Mouse (Mus musculus): Measurements from ENCODE around the gene Ankrd44. TPM values are rescaled to one million over a fixed set of nuclear protein-coding genes. Genes with fewer than 3 reads are reported as not detected.

Gene Ankrd44
- polyA plus RNA-seq, 1 experiment, result 5.2 TPM

DNA sequence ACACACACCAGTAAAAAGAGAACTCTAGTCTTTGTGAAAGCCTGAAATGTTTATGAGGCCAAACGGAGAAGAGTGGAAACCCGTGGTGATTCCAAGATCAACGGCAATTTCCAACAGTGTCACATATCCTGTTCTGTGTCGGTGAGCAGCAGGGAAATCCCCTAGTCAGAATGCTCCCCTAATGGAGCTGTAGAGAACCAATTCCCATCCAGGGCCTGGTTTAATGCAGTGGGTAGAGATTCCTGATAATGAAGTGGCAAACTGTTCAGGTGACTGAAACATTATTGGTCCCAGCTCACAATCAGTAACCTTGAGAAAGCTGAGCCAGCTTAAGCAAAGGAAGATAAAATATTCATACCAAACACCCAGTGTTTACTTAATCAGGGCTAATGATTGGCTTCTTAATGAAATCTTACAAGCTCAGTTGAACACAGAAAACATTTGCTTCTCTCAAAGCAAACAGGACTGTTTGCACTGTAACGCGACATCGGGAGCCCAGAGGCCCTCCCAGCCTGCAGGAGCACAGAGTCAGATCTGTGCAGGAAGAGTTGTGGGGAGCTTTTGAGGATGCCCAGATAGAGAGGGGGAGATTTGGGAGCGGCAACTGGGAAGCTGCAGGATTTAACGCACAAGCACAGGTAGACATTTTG, 110.9 kb downstream of the Ankrd44 start:
- Histone ChIP-seq H3K27ac (ENCODE audit: insufficient read depth, low read length) (no peak overlapping the region), H3K4me1 (ENCODE audit: control insufficient read depth, insufficient read depth, low read length) (no peaks in the 10 kb centered on the region), H3K9me3 (replicated peaks; ENCODE audit: control insufficient read depth, insufficient read depth, low read length, poor library complexity, severe bottlenecking) (no peaks in the 10 kb centered on the region), H3K4me3 (ENCODE audit: low read depth, low read length) (no peak overlapping the region), H3K27me3 (ENCODE audit: control insufficient read depth, insufficient read depth, low read length, poor library complexity, severe bottlenecking) (no peaks in the 10 kb centered on the region), H3K36me3 (ENCODE audit: control insufficient read depth, insufficient read depth, low read length, poor library complexity, severe bottlenecking) (no peaks in the 10 kb centered on the region), H3K9ac (ENCODE audit: low read depth, poor library complexity, severe bottlenecking) (no peak overlapping the region)
- TF ChIP-seq EP300 (IDR thresholded peaks at IDR 0.05; ENCODE audit: insufficient read depth, low read depth, low read length), result no peak
- TF ChIP-seq POLR2A (IDR thresholded peaks at IDR 0.05; ENCODE audit: insufficient read depth, low read length), result no peak
- TF ChIP-seq CTCF (IDR thresholded peaks at IDR 0.05; ENCODE audit: low read depth, low read length), result no peak

DNA sequence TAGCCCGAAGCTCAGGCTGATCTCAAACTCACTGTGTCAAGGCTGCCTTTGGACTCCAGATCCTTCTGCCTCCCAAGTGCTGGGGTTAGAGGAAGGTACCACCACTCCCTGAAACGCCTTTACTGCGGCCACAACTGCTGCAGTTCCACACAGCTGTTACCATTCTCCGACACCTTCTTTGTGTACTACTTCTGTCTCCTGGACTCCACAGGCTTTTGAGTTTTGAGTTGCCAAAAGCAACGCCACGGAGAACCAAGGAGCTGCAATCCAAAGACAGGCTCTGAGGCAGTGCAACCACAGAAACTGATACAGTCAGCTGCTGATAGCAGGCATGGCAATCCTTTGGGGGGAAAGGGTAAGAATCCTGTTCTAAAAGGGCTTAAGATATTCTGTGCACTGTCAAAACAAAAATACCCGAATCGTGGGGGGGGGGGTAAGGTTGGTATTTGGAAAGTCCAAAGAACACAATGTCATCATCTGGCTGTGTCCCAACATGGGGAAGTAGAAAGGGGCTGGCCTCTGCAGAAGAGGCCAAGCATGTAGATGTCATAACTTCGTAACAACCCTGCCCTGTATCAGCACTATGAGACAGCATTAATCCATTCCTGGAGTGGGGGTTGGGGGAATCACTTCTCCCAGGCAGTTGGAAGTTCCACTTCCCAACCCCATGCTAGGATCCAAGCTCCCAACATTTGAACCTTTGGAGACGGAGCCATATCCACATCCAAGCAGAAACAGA, 116.2 kb downstream of the Ankrd44 start:
- Histone ChIP-seq H3K36me3 (ENCODE audit: control insufficient read depth, insufficient read depth, low read length, poor library complexity, severe bottlenecking) (no peaks in the 10 kb centered on the region), H3K27ac (ENCODE audit: insufficient read depth, low read length) (no peak overlapping the region), H3K9ac (ENCODE audit: low read depth, poor library complexity, severe bottlenecking) (no peak overlapping the region), H3K27me3 (ENCODE audit: control insufficient read depth, insufficient read depth, low read length, poor library complexity, severe bottlenecking) (no peaks in the 10 kb centered on the region), H3K4me1 (ENCODE audit: control insufficient read depth, insufficient read depth, low read length) (no peaks in the 10 kb centered on the region), H3K9me3 (replicated peaks; ENCODE audit: control insufficient read depth, insufficient read depth, low read length, poor library complexity, severe bottlenecking) (no peaks in the 10 kb centered on the region), H3K4me3 (ENCODE audit: low read depth, low read length) (no peak overlapping the region)
- TF ChIP-seq CTCF (IDR thresholded peaks at IDR 0.05; ENCODE audit: low read depth, low read length), result no peak
- TF ChIP-seq EP300 (IDR thresholded peaks at IDR 0.05; ENCODE audit: insufficient read depth, low read depth, low read length), result no peak

DNA sequence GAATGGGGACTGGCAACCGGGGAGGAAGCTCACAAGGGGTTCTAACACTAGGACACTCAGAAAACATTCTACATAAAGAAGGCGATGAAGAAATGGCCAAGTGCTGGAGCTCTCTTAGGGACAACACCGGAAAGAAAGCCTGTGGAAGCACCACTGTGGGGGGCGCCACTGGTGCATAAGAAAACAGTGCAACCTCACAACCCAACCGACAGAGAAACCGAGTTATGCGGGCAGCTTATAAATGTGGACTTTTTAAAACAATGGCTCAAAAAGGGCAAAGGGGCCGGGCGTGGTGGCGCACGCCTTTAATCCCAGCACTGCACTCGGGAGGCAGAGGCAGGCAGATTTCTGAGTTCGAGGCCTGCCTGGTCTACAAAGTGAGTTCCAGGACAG, 117.1 kb downstream of the Ankrd44 start:
- Histone ChIP-seq H3K9me3 (replicated peaks; ENCODE audit: control insufficient read depth, insufficient read depth, low read length, poor library complexity, severe bottlenecking) (no peaks in the 10 kb centered on the region), H3K4me3 (ENCODE audit: low read depth, low read length) (no peak overlapping the region)
- no peak for TF ChIP-seq EP300 (IDR thresholded peaks at IDR 0.05; ENCODE audit: insufficient read depth, low read depth, low read length)
- no peak for TF ChIP-seq POLR2A (IDR thresholded peaks at IDR 0.05; ENCODE audit: insufficient read depth, low read length)
- no peak for TF ChIP-seq CTCF (IDR thresholded peaks at IDR 0.05; ENCODE audit: low read depth, low read length)

DNA sequence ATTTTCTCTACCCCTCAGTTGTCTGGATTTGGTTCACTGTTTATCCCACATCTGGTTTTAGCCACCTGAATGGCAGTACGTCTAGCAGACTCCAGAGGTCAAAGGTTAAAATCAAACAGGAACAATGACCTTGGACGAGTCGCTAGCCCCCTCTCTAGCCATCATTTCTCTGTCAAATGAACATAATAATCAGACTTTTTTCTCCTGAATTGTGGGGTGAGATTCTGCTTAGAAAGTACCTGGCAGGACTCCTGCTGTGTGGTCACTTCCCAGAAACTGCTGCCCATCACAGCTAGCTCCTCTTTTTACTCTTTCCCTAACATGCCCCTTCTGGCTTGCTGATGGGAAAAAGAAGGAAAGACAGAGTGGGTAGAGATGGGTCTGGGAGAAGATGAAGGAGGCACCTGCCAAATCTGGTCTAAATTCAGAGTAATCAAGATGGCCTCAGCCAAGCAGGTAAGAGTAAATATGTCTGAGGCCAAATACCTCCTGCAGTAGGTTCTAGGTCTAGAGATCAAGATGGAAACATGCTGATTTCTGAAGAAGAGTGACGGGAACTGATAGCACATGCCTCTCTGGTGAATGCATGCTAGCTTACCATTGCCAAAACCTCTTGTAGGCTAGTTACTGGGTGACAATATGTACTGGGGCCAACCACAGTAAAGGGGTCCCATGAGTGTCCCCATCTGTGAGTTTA, 117.6 kb downstream of the Ankrd44 start:
- Histone ChIP-seq H3K36me3 (ENCODE audit: control insufficient read depth, insufficient read depth, low read length, poor library complexity, severe bottlenecking) (no peaks in the 10 kb centered on the region), H3K27me3 (ENCODE audit: control insufficient read depth, insufficient read depth, low read length, poor library complexity, severe bottlenecking) (no peaks in the 10 kb centered on the region), H3K4me3 (ENCODE audit: low read depth, low read length) (no peak overlapping the region), H3K9me3 (replicated peaks; ENCODE audit: control insufficient read depth, insufficient read depth, low read length, poor library complexity, severe bottlenecking) (no peaks in the 10 kb centered on the region), H3K27ac (ENCODE audit: insufficient read depth, low read length) (no peak overlapping the region), H3K4me1 (ENCODE audit: control insufficient read depth, insufficient read depth, low read length) (no peaks in the 10 kb centered on the region), H3K9ac (ENCODE audit: low read depth, poor library complexity, severe bottlenecking) (no peak overlapping the region)
- TF ChIP-seq POLR2A (IDR thresholded peaks at IDR 0.05; ENCODE audit: insufficient read depth, low read length) (no peak), CTCF (IDR thresholded peaks at IDR 0.05; ENCODE audit: low read depth, low read length) (no peak), EP300 (IDR thresholded peaks at IDR 0.05; ENCODE audit: insufficient read depth, low read depth, low read length) (no peak)

More for the DNA sequence above, 117.1 kb downstream of the Ankrd44 start:
- no peaks in the 10 kb centered on the region for H3K36me3 ChIP-seq (ENCODE audit: control insufficient read depth, insufficient read depth, low read length, poor library complexity, severe bottlenecking)
- H3K9ac ChIP-seq (ENCODE audit: low read depth, poor library complexity, severe bottlenecking), result no peak overlapping the region
- no peaks in the 10 kb centered on the region for H3K4me1 ChIP-seq (ENCODE audit: control insufficient read depth, insufficient read depth, low read length)
- no peak overlapping the region for H3K27ac ChIP-seq (ENCODE audit: insufficient read depth, low read length)
- no peaks in the 10 kb centered on the region for H3K27me3 ChIP-seq (ENCODE audit: control insufficient read depth, insufficient read depth, low read length, poor library complexity, severe bottlenecking)

DNA sequence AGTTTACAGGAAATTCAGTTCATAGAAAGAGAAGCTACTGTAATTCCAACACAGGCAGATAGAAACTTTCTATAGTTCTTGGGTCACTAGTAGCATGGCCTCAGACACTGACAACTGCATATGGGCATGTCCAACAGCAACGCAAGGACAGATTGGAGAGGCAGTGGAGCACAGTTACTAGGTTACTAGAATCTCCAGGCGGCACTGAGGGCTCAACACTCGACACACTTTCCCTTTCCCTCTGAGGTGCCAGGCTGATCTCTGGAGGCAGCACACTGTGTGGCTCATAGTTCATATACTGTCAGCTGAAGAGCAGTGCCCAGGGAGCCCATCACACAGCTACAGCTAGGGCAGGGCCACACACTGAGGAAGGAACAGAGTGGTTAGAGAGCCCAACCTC, 118.4 kb downstream of the Ankrd44 start:
- no peak overlapping the region for H3K27ac ChIP-seq (ENCODE audit: insufficient read depth, low read length)
- no peaks in the 10 kb centered on the region for H3K36me3 ChIP-seq (ENCODE audit: control insufficient read depth, insufficient read depth, low read length, poor library complexity, severe bottlenecking)
- no peak for TF ChIP-seq EP300 (IDR thresholded peaks at IDR 0.05; ENCODE audit: insufficient read depth, low read depth, low read length)
- no peak for TF ChIP-seq POLR2A (IDR thresholded peaks at IDR 0.05; ENCODE audit: insufficient read depth, low read length)
- H3K9ac ChIP-seq (ENCODE audit: low read depth, poor library complexity, severe bottlenecking), result no peak overlapping the region
- H3K4me3 ChIP-seq (ENCODE audit: low read depth, low read length), result no peak overlapping the region
- no peaks in the 10 kb centered on the region for H3K4me1 ChIP-seq (ENCODE audit: control insufficient read depth, insufficient read depth, low read length)
- H3K9me3 ChIP-seq (replicated peaks; ENCODE audit: control insufficient read depth, insufficient read depth, low read length, poor library complexity, severe bottlenecking), result no peaks in the 10 kb centered on the region
- H3K27me3 ChIP-seq (ENCODE audit: control insufficient read depth, insufficient read depth, low read length, poor library complexity, severe bottlenecking), result no peaks in the 10 kb centered on the region

Measured in ES-Bruce4 (cell line).